Mouse (Mus musculus) midbrain, embryonic 10.5 days (tissue): ENCODE data around the gene Srl. TPM values are rescaled to one million over a fixed set of nuclear protein-coding genes. Genes with fewer than 3 reads are reported as not detected.
A peak's percentile ranks its signal among the peaks of the same experiment; 100 is the strongest.
"Not testable (repeated sequence)": the region's sequence is repeated elsewhere in the genome, so short reads cannot be mapped to it uniquely, and the experiment has no call there.

Experiments used
- DNase-seq: peaks from one replicate; pipeline ENCODE4 v3.0.0-alpha.2; 2017; ENCODE audit warnings: low spot score
- H3K27ac ChIP-seq: fragments of 300-500 bp; sonication (generic); replicated peaks from 2 replicates; pipeline ENCODE4 v1.5.1; 2016; ENCODE audit warnings: mild to moderate bottlenecking
- H3K27me3 ChIP-seq: fragments of 300-500 bp; sonication (generic); 2 replicates; pipeline ENCODE4 v1.6.1; 2016; ENCODE audit warnings: low read depth, mild to moderate bottlenecking; ENCODE audit not compliant: poor library complexity, severe bottlenecking
- H3K36me3 ChIP-seq: fragments of 300-500 bp; sonication (generic); 2 replicates; pipeline ENCODE4 v1.6.1; 2016; ENCODE audit warnings: mild to moderate bottlenecking, moderate library complexity
- H3K4me1 ChIP-seq: fragments of 300-500 bp; sonication (generic); 2 replicates; pipeline ENCODE4 v1.6.1; 2016
- H3K4me3 ChIP-seq: fragments of 300-500 bp; sonication (generic); 2 replicates; pipeline ENCODE4 v1.5.1; 2016; ENCODE audit warnings: mild to moderate bottlenecking, moderate library complexity
- H3K9me3 ChIP-seq: fragments of 300-500 bp; sonication (generic); replicated peaks from 2 replicates; pipeline ENCODE4 v1.6.1; 2016; ENCODE audit warnings: mild to moderate bottlenecking
- WGBS: fragments of 180-500 bp; shearing (Covaris S2); methylation state at CpG from one replicate; pipeline ENCODE4 v1.1.7; 2016; 5-methylcytosine and 5-hydroxymethylcytosine counted together
- polyA plus RNA-seq: library from polyadenylated mRNA; unstranded; fragments of >200 nt; fragmentation: Nextera tagmentation; extraction: Ambion mirVana; gene quantifications from 2 replicates; pipeline ENCODE4 v1.2.1, GENCODE M21; 2016

Srl gene
- polyA plus RNA-seq, 1 experiment from 2014 or later, result 21.0 TPM

GRCm38 (mm10) chr16:4548953-4549688, 7.5 kb upstream of the Srl start:
- Histone ChIP-seq H3K4me3 (no peak overlapping the region), H3K4me1 (peaks cover 21% of the 10 kb centered on the region), H3K9me3 (no peaks in the 10 kb centered on the region), H3K36me3 (peaks cover 83% of the 10 kb centered on the region), H3K27ac (no peak overlapping the region), H3K27me3 (no peaks in the 10 kb centered on the region)
- 91% methylated on average over 18 of the region's 18 CpGs for WGBS
- DNase-seq, result no peak

DNA sequence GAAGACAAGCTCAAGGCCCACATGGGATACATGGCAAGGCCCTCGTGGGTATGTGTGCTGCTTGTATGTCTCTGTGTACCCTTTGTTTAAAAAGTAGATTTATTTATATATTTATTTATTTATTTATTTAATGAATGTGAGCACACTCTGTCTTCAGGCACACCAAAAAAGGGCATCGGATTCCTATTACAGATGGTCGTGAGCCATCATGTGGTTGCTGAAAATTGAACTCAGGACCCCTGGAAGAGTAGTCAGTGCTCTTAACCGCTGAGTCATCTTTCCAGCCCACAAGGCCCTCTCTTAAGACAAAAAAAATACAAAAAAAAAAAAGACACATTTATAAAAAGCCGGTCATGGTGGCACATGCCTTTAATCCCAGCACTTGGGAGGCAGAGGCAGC, 6.0 kb upstream of the Srl start:
- WGBS, result 91% methylated on average over 5 of the region's 5 CpGs
- Histone ChIP-seq H3K4me1 (peaks cover 10% of the 10 kb centered on the region), H3K27me3 (no peaks in the 10 kb centered on the region), H3K36me3 (peaks cover 75% of the 10 kb centered on the region), H3K9me3 (no peaks in the 10 kb centered on the region), H3K27ac (no peak overlapping the region), H3K4me3 (no peak overlapping the region)
- no peak for DNase-seq

- H3K27me3 ChIP-seq, result no peaks in the 10 kb centered on the region
- peaks cover 9% of the 10 kb centered on the region for H3K4me1 ChIP-seq
- WGBS, result 91% methylated on average over 8 of the region's 8 CpGs
- DNase-seq, result no peak
- H3K4me3 ChIP-seq, result no peak overlapping the region
- H3K9me3 ChIP-seq, result no peaks in the 10 kb centered on the region
- no peak overlapping the region for H3K27ac ChIP-seq
- peaks cover 71% of the 10 kb centered on the region for H3K36me3 ChIP-seq
Observed at GRCm38 (mm10) chr16:4546838-4547237, 5.2 kb upstream of the Srl start.

DNA sequence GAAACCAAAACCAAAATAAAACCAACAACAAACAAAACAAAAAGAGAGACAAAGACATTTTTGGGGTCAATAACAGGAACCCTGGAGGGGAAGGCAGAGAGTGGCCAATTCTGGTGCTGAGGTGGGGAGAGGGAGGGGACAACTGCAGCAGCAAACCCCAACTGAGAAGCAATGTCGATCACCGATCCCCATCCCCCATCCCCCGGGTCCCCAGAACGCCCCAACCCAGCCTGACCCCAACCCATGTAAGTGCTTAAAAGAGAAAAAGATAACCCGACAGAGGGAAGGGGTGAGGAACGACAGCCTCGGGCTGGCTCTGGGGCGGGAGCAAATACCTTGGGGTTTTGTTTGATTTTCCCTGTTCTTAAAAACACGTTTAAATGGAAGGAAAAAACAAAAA, 3.2 kb upstream of the Srl start:
- H3K36me3 ChIP-seq, result peaks cover 56% of the 10 kb centered on the region

GRCm38 (mm10) chr16:4543266-4543665, 1.6 kb upstream of the Srl start:
- 79% methylated on average over 3 of the region's 3 CpGs for WGBS
- Histone ChIP-seq H3K27me3 (no peaks in the 10 kb centered on the region), H3K27ac (no peak overlapping the region), H3K4me1 (peaks cover 18% of the 10 kb centered on the region), H3K4me3 (no peak overlapping the region), H3K9me3 (no peaks in the 10 kb centered on the region), H3K36me3 (peaks cover 40% of the 10 kb centered on the region)
- no peak for DNase-seq

More for the DNA sequence above, 3.2 kb upstream of the Srl start:
- peaks cover 18% of the 10 kb centered on the region for H3K4me1 ChIP-seq
- no peak overlapping the region for H3K27ac ChIP-seq
- no peaks in the 10 kb centered on the region for H3K9me3 ChIP-seq
- no peak for DNase-seq
- H3K4me3 ChIP-seq, result no peak overlapping the region
- WGBS, result 80% methylated on average over 9 of the region's 9 CpGs
- no peaks in the 10 kb centered on the region for H3K27me3 ChIP-seq

- H3K36me3 ChIP-seq, result peaks cover 31% of the 10 kb centered on the region
- no peaks in the 10 kb centered on the region for H3K27me3 ChIP-seq
- peak overlapping the region; percentile 81 for H3K27ac ChIP-seq
- WGBS, result 52% methylated on average over 7 of the region's 7 CpGs
- H3K9me3 ChIP-seq, result no peaks in the 10 kb centered on the region
- peak overlapping the region; percentile 54; the same call in 1 of the 2 replicates for H3K4me3 ChIP-seq
- peaks cover 18% of the 10 kb centered on the region for H3K4me1 ChIP-seq
- DNase-seq, result no peak
Observed at GRCm38 (mm10) chr16:4542236-4542774, 689 bp upstream of the Srl start.

GRCm38 (mm10) chr16:4541033-4541432, 583 bp downstream of the Srl start:
- H3K36me3 ChIP-seq, result peaks cover 18% of the 10 kb centered on the region

DNA sequence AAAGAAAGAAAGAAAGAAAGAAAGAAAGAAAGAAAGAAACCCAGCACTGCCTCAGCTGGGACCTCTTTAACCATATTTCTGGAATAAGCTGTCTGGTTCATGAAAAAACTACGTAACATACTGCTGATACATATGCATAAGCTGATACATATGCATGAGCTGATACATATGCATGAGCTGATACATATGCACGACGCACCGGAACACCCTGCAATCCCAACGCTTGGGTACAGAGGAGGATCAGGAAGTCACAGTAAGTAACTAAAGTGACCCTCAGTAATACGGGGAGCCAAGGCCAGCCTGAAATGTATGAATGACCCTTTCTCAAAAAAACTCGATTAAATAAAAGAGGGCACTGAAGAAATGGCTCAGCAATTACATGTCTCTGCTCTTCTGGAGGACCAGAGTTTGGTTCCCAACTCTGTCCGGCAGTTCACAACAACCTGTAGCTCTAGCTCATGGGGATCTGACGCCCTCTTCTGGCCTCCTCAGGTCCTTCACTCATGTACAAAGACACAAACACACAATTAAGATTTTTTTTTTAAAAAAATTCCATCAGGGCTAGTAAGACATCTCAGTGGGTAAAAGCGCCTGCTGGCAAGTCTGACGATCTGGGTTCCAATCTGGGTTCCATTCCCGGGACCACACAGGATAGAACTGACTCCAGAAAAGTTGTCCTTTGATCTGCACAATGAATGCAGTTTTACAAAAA, 1.4 kb downstream of the Srl start:
- Histone ChIP-seq H3K4me3 (no peak overlapping the region), H3K4me1 (peaks cover 18% of the 10 kb centered on the region), H3K36me3 (peaks cover 10% of the 10 kb centered on the region), H3K27me3 (no peaks in the 10 kb centered on the region), H3K9me3 (no peaks in the 10 kb centered on the region), H3K27ac (no peak overlapping the region)
- 87% methylated on average over 12 of the region's 12 CpGs for WGBS
- DNase-seq, result no peak

More at GRCm38 (mm10) chr16:4541033-4541432, 583 bp downstream of the Srl start:
- H3K4me1 ChIP-seq, result peaks cover 18% of the 10 kb centered on the region
- WGBS, result 61% methylated on average over 4 of the region's 4 CpGs
- peak overlapping the region; percentile 54 for H3K4me3 ChIP-seq
- no peaks in the 10 kb centered on the region for H3K9me3 ChIP-seq
- H3K27ac ChIP-seq, result peak overlapping the region; percentile 81
- no peak for DNase-seq
- H3K27me3 ChIP-seq, result no peaks in the 10 kb centered on the region

DNA sequence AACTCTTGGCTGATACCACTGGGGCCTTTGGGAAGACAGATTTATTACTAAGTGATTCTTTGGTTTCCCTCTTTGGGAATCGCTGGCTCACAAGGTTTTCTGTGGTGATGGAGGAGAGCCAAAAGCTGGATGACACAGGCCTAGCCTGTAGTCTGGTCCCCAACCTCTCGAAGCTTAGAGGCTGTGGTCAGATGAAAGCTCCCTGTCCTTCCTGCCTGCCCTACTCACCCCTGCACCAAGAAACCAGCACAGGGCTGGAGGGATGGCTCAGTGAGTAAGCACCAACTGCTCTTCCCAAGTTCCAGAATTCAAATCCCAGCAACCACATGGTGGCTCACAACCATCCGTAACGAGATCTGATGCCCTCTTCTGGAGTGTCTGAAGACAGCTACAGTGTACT, 2.1 kb downstream of the Srl start:
- Histone ChIP-seq H3K27ac (no peak overlapping the region), H3K9me3 (no peaks in the 10 kb centered on the region), H3K4me1 (peaks cover 18% of the 10 kb centered on the region), H3K4me3 (no peak overlapping the region), H3K27me3 (no peaks in the 10 kb centered on the region), H3K36me3 (peaks cover 5% of the 10 kb centered on the region)
- 91% methylated on average over 4 of the region's 4 CpGs for WGBS
- no peak for DNase-seq

- no peaks in the 10 kb centered on the region for H3K9me3 ChIP-seq
- no peaks in the 10 kb centered on the region for H3K36me3 ChIP-seq
- H3K27ac ChIP-seq, result no peak overlapping the region
- peaks cover 18% of the 10 kb centered on the region for H3K4me1 ChIP-seq
- H3K27me3 ChIP-seq, result no peaks in the 10 kb centered on the region
- no peak for DNase-seq
- WGBS, result 71% methylated on average over 3 of the region's 3 CpGs
- H3K4me3 ChIP-seq, result no peak overlapping the region
Observed at GRCm38 (mm10) chr16:4537616-4538358, 3.8 kb downstream of the Srl start.

GRCm38 (mm10) chr16:4527373-4527772, 14.2 kb downstream of the Srl start:
- not testable (repeated sequence) for DNase-seq, H3K4me3 ChIP-seq, H3K27me3 ChIP-seq, H3K27ac ChIP-seq, H3K9me3 ChIP-seq
- WGBS, result 96% methylated on average over 12 of the region's 12 CpGs
- Histone ChIP-seq H3K36me3 (peaks cover 12% of the 10 kb centered on the region; the same call in 1 of the 2 replicates), H3K4me1 (peaks cover 11% of the 10 kb centered on the region)

DNA sequence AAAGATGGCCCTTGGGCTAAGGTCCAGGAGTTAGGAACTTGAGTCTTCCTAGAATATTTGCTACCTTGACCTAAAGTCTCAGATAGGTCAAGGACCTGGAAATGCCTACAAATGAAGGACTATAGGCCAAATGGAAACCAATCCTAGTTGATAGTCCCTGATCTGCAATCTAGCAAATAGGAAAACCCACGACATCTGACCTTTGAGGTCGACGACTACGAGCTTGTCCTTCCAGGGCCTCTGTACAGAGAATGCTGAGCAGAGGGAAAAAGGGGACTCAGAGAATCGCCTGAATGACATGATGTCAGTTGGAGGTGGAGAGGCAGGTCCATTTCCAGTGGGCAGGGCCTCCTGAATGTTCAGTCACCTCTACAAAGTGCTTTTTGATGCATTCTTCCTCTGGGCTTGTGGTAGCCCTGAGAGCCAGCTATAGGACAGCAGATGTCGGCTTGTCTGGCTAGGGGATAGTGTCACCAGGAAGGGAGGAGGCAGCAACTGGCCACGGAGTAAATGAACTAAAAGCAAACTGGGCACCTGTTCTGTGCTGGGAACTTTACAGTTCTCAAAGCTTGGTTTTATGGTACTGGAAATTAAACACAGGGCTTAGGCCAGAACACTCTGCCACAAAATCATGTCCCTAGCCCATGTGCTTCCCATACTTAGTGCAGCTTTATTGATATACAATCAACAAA, 18.2 kb downstream of the Srl start:
- peaks cover 6% of the 10 kb centered on the region for H3K9me3 ChIP-seq
- DNase-seq, result no peak
- 67% methylated on average over 7 of the region's 7 CpGs for WGBS
- no peak overlapping the region for H3K27ac ChIP-seq
- H3K4me1 ChIP-seq, result peaks cover 17% of the 10 kb centered on the region
- no peak overlapping the region for H3K4me3 ChIP-seq
- peaks cover 11% of the 10 kb centered on the region; the same call in 1 of the 2 replicates for H3K36me3 ChIP-seq
- no peaks in the 10 kb centered on the region for H3K27me3 ChIP-seq
